8 mouse cellular contexts compared by ENCODE assay signal in the genomic region with DNA sequence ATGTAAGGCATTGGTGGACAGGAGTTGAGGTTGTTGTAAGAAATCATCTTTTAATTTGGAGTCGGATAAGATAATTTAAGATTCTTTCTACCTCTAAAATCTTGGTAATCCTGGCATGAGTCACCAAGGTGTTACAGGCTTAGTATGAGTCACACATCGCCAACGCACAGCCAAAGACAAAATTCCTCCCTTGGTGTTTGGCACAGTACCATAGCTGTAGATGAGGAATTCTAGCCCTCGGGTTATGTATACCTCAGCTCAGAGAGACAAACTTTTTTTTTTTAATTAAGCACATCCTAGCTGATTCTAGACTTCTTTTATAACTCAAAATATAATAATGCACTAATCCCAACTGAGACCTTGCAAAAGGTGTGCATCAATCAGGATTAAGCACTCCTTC. TPM values are rescaled to one million over a fixed set of nuclear protein-coding genes. Genes with fewer than 3 reads are reported as not detected.
DNase-seq lines count a peak whose midpoint lies in the region; ATAC-seq lines count a peak whose summit lies in the region.

No protein-coding gene starts in this region.

- H3K4me2 ChIP-seq in kidney, embryonic 14.5 days (replicated peaks; ENCODE audit: low read depth, low read length), result peak overlapping the region; percentile 86
- H3K4me2 ChIP-seq in embryonic facial prominence, embryonic 12.5 days (replicated peaks), result peak overlapping the region; percentile 90
- peak overlapping the region; percentile 80 for H3K4me2 ChIP-seq in neural tube, embryonic 14.5 days (ENCODE audit: low read depth, low read length)

- peak overlapping the region; percentile 81; the same call in 1 of the 2 replicates for H3K9ac ChIP-seq in kidney, embryonic 14.5 days (ENCODE audit: low read depth, low read length)
- peak overlapping the region; percentile 80 for H3K9ac ChIP-seq in embryonic facial prominence, embryonic 12.5 days
- H3K9ac ChIP-seq in neural tube, embryonic 14.5 days (replicated peaks; ENCODE audit: low read depth, low read length), result peak overlapping the region; percentile 88

- H3K9me3 ChIP-seq in kidney, embryonic 14.5 days (ENCODE audit: control insufficient read depth, low read length), result no peaks in the 10 kb centered on the region
- no peaks in the 10 kb centered on the region for H3K9me3 ChIP-seq in embryonic facial prominence, embryonic 12.5 days
- no peaks in the 10 kb centered on the region for H3K9me3 ChIP-seq in neural tube, embryonic 14.5 days (ENCODE audit: control insufficient read depth, low read length)

- peak overlapping the region; percentile 85 for H3K4me3 ChIP-seq in kidney, embryonic 14.5 days (ENCODE audit: low read length)
- peak overlapping the region; percentile 85 for H3K4me3 ChIP-seq in embryonic facial prominence, embryonic 12.5 days
- H3K4me3 ChIP-seq in neural tube, embryonic 14.5 days (ENCODE audit: low read depth, low read length), result peak overlapping the region; percentile 85

- no peak for ATAC-seq in kidney, embryonic 14.5 days (ENCODE audit: low FRiP score, low TSS enrichment)
- ATAC-seq in embryonic facial prominence, embryonic 12.5 days (ENCODE audit: insufficient number of reproducible peaks, insufficient read depth, low FRiP score, low TSS enrichment), result no peak
- no peak for ATAC-seq in neural tube, embryonic 14.5 days (ENCODE audit: low read depth)

- WGBS in kidney, embryonic 14.5 days, result 49% methylated on average over 4 of the region's 4 CpGs
- WGBS in embryonic facial prominence, embryonic 12.5 days, result 47% methylated on average over 4 of the region's 4 CpGs
- WGBS in neural tube, embryonic 14.5 days, result 43% methylated on average over 4 of the region's 4 CpGs

- DNase-seq in kidney, adult 18-20 months, result no peak
- peak; percentile 32 for DNase-seq in MN1 (ENCODE audit: low spot score)
- peak; percentile 57 to 85 for DNase-seq in left cerebral cortex, postnatal 25 days (ENCODE audit: low spot score in 2 of 2)
- no peak for DNase-seq in gastrocnemius, adult 18-20 months (ENCODE audit: low spot score)
- no peak for DNase-seq in B cell, adult 2 months

- intact Hi-C loops in left cerebral cortex, postnatal 25 days (cut with DNase I), result loop anchor here (1.0 kb wide), 1 partner anchor 14 kb away; no protein-coding TSS in a partner anchor

- no peaks in the 10 kb centered on the region for H3K36me3 ChIP-seq in kidney, embryonic 14.5 days (ENCODE audit: control insufficient read depth, insufficient read depth, low read length)
- H3K36me3 ChIP-seq in embryonic facial prominence, embryonic 12.5 days, result no peaks in the 10 kb centered on the region
- no peaks in the 10 kb centered on the region for H3K36me3 ChIP-seq in neural tube, embryonic 14.5 days (ENCODE audit: control insufficient read depth, insufficient read depth, low read length)

- peaks cover 23% of the 10 kb centered on the region for H3K4me1 ChIP-seq in kidney, embryonic 14.5 days (ENCODE audit: control insufficient read depth, insufficient read depth, low read length)
- H3K4me1 ChIP-seq in embryonic facial prominence, embryonic 12.5 days, result peaks cover 9% of the 10 kb centered on the region
- peaks cover 11% of the 10 kb centered on the region for H3K4me1 ChIP-seq in neural tube, embryonic 14.5 days (ENCODE audit: control insufficient read depth, insufficient read depth, low read length)

- H3K27me3 ChIP-seq in kidney, embryonic 14.5 days (ENCODE audit: control insufficient read depth, insufficient read depth, low read length), result no peaks in the 10 kb centered on the region
- H3K27me3 ChIP-seq in embryonic facial prominence, embryonic 12.5 days, result no peaks in the 10 kb centered on the region
- no peaks in the 10 kb centered on the region for H3K27me3 ChIP-seq in neural tube, embryonic 14.5 days (ENCODE audit: control insufficient read depth, insufficient read depth, low read length)

- H3K27ac ChIP-seq in kidney, embryonic 14.5 days (ENCODE audit: low read depth, low read length), result 0 out of 2 replicates have a peak overlapping the region, but pooled peaks have one; percentile 91
- 0 out of 2 replicates have a peak overlapping the region, but pooled peaks have one; percentile 78 for H3K27ac ChIP-seq in embryonic facial prominence, embryonic 12.5 days
- H3K27ac ChIP-seq in neural tube, embryonic 14.5 days (ENCODE audit: low read depth, low read length), result peak overlapping the region; percentile 80; the same call in 1 of the 2 replicates

RNA-seq across cellular contexts. Expression of a gene that starts 1.0 kb away (rescaled TPM):
- polyA plus RNA-seq in kidney, embryonic 14.5 days (2014; fragmentation: Nextera tagmentation; extraction: Ambion mirVana), result 24.5 and 44.8 TPM in 2 replicates
- polyA plus RNA-seq in embryonic facial prominence, embryonic 12.5 days (2016; fragmentation: Nextera tagmentation; extraction: Ambion mirVana), result 29.4 and 30.9 TPM in 2 replicates
- total RNA-seq in left cerebral cortex, postnatal 25 days (2021), result 10 to 100 TPM; 15.2 TPM
- 14.4 and 22.8 TPM in 2 replicates for polyA plus RNA-seq in neural tube, embryonic 14.5 days (2014; fragmentation: Nextera tagmentation; extraction: Ambion mirVana)
- 10 to 100 TPM in 1 of 2 experiments, 1 to 10 TPM in 1; 9.2 to 10.0 TPM for total RNA-seq in gastrocnemius, adult 18-20 months (2021)

Comparison
In these comparisons a context has a peak if more than half of its experiments do, and no peak if none do; other contexts are left out.
1. DNase-seq: peak in MN1 (single experiment) and left cerebral cortex, postnatal 25 days (2 of 2); none in kidney, adult 18-20 months (single experiment), gastrocnemius, adult 18-20 months (single experiment) and B cell, adult 2 months (0 of 2).
2. Peak in every context shown above with its lines, with median percentiles within 50 percentile points of each other: H3K27ac ChIP-seq, H3K4me2 ChIP-seq, H3K4me3 ChIP-seq and H3K9ac ChIP-seq.